Mouse (Mus musculus) embryonic facial prominence, embryonic 10.5 days (tissue): ENCODE data around the gene Mctp1. TPM values are rescaled to one million over a fixed set of nuclear protein-coding genes. Genes with fewer than 3 reads are reported as not detected.

Source experiments
- DNase-seq: peaks from one replicate; pipeline ENCODE4 v3.0.0-alpha.2; 2017; ENCODE audit warnings: low spot score
- H3K27ac ChIP-seq: fragments of 300-500 bp; sonication (generic); replicated peaks from 2 replicates; pipeline ENCODE4 v1.5.1; 2016; ENCODE audit warnings: mild to moderate bottlenecking
- H3K27me3 ChIP-seq: fragments of 300-500 bp; sonication (generic); replicated peaks from 2 replicates; pipeline ENCODE4 v1.6.1; 2016; ENCODE audit warnings: low read depth, mild to moderate bottlenecking; ENCODE audit not compliant: poor library complexity, severe bottlenecking
- H3K36me3 ChIP-seq: fragments of 300-500 bp; sonication (generic); replicated peaks from 2 replicates; pipeline ENCODE4 v1.6.1; 2016; ENCODE audit warnings: mild to moderate bottlenecking, moderate library complexity
- H3K4me1 ChIP-seq: fragments of 300-500 bp; sonication (generic); 2 replicates; pipeline ENCODE4 v1.6.1; 2016
- H3K4me3 ChIP-seq: fragments of 300-500 bp; sonication (generic); 2 replicates; pipeline ENCODE4 v1.5.1; 2016; ENCODE audit warnings: mild to moderate bottlenecking, moderate library complexity
- H3K9me3 ChIP-seq: fragments of 300-500 bp; sonication (generic); 2 replicates; pipeline ENCODE4 v1.6.1; 2016; ENCODE audit warnings: mild to moderate bottlenecking
- WGBS: fragments of 180-500 bp; shearing (Covaris S2); methylation state at CpG from one replicate; pipeline ENCODE4 v1.1.7; 2016; 5-methylcytosine and 5-hydroxymethylcytosine counted together
- polyA plus RNA-seq: library from polyadenylated mRNA; unstranded; fragments of >200 nt; fragmentation: Nextera tagmentation; extraction: Ambion mirVana; gene quantifications from 2 replicates; pipeline ENCODE4 v1.2.1, GENCODE M21; 2016

Gene Mctp1
- polyA plus RNA-seq, 1 experiment from 2014 or later = 1.4 TPM

GRCm38 (mm10) chr13:77048461-77048860 lies 664.1 kb downstream of the Mctp1 start:
- no peak overlapping the region for H3K27ac ChIP-seq
- H3K27me3 ChIP-seq = no peaks in the 10 kb centered on the region
- peaks cover 30% of the 10 kb centered on the region for H3K36me3 ChIP-seq
- H3K4me1 ChIP-seq = no peaks in the 10 kb centered on the region
- H3K9me3 ChIP-seq = no peaks in the 10 kb centered on the region
- DNase-seq = no peak
- 91% methylated on average over 1 of the region's 1 CpGs for WGBS
- no peak overlapping the region for H3K4me3 ChIP-seq

- H3K4me1 ChIP-seq = no peaks in the 10 kb centered on the region
- H3K4me3 ChIP-seq = no peak overlapping the region
- H3K27ac ChIP-seq = no peak overlapping the region
- DNase-seq = no peak
- no peaks in the 10 kb centered on the region for H3K9me3 ChIP-seq
- H3K36me3 ChIP-seq = peaks cover 34% of the 10 kb centered on the region
- no peaks in the 10 kb centered on the region for H3K27me3 ChIP-seq
- 87% methylated on average over 3 of the region's 3 CpGs for WGBS
These were observed 665.4 kb downstream of the Mctp1 start for GRCm38 (mm10) chr13:77049736-77050135.

GRCm38 (mm10) chr13:77063221-77063620 lies 678.9 kb downstream of the Mctp1 start:
- Histone ChIP-seq H3K4me1 (no peaks in the 10 kb centered on the region), H3K36me3 (peaks cover 46% of the 10 kb centered on the region), H3K4me3 (no peak overlapping the region), H3K27ac (no peak overlapping the region), H3K9me3 (no peaks in the 10 kb centered on the region), H3K27me3 (no peaks in the 10 kb centered on the region)
- 83% methylated on average over 1 of the region's 1 CpGs for WGBS
- no peak for DNase-seq

DNA sequence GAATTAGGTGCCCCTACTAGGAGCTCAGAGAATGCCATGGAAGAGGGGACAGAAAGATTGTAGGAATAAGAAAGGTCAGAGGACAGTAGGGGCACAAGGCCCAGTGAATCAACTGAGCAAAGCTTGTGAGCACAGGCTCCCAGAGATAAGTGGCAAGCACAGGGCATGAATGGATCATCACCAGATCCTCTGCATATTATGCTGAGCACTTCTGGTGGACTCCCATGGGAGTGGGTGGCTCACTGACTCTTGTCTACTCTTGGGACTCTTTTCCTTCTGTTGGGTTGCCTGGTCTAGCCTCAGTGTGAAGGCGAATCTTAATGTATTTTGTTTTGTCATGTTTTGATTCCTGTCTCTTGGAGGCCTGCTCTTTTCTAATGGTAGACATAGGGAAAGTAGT lies 684.5 kb downstream of the Mctp1 start:
- no peak for DNase-seq
- H3K4me1 ChIP-seq = no peaks in the 10 kb centered on the region
- H3K27ac ChIP-seq = no peak overlapping the region
- no peaks in the 10 kb centered on the region for H3K27me3 ChIP-seq
- no peak overlapping the region for H3K4me3 ChIP-seq
- WGBS = 95% methylated on average over 1 of the region's 1 CpGs
- peaks cover 35% of the 10 kb centered on the region for H3K36me3 ChIP-seq
- no peaks in the 10 kb centered on the region for H3K9me3 ChIP-seq

GRCm38 (mm10) chr13:77072030-77072429 lies 687.7 kb downstream of the Mctp1 start:
- no peaks in the 10 kb centered on the region for H3K27me3 ChIP-seq
- H3K27ac ChIP-seq = no peak overlapping the region
- H3K4me3 ChIP-seq = no peak overlapping the region
- no peak for DNase-seq
- no peaks in the 10 kb centered on the region for H3K4me1 ChIP-seq
- peaks cover 49% of the 10 kb centered on the region for H3K36me3 ChIP-seq
- peaks cover 10% of the 10 kb centered on the region for H3K9me3 ChIP-seq

Other genes with a start within 250 kb of the Mctp1 start
- gene Fam81b, start 79.5 kb upstream of the Mctp1 start, polyA plus RNA-seq = not detected in 2 replicates